Mouse (Mus musculus): Measurements from ENCODE around the gene Elf1.
"Not testable (repeated sequence)": the region's sequence is repeated elsewhere in the genome, so short reads cannot be mapped to it uniquely, and the experiment has no call there.

Gene Elf1

GRCm38 (mm10) chr14:79480624-79481338, at the start of gene Elf1:
TSS of gene Elf1 (plus strand) at chr14:79481194.
- DNase-seq = peak; percentile 99

DNA sequence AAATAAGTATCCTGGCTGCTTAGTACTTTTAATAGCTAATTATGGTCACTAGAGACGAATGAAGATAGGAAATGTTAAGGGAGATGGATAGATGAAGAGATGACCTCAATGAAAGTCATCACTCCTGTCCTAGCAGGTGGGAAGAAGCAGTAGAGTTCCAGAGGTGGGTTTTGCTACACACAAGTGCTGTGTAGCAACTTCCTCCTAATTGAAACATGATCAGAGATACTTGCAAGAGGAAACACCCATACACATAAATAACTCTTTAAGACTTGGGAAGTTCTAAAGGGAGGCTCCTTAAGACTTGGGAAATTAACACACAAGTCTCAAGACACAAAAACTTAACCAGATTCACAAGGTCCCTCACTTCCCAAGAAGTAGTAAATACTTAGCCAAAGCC, 46.9 kb upstream of the Elf1 start:
- no peak for DNase-seq

DNA sequence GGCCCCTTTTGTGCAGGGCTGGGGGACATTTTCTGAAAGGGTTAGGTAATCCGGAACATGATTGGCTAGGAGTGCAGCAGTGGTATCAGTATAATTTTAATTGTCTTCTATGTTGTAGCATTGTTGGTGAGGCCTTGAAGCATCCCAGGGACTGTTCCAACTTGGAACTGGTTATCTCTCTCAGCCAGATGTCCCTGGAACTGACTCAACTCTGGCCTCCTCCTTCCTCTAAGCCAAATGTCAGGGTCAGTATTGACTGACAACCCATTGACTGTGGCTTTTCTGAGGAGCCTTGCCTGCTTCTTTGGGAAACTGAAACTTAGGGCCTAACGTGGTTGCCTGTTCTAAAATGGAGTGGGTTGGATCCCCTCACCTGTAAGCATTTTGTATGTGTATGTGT, 40.3 kb upstream of the Elf1 start:
- DNase-seq = no peak

- DNase-seq = no peak
These were observed 39.6 kb upstream of the Elf1 start for GRCm38 (mm10) chr14:79441441-79441840.

DNA sequence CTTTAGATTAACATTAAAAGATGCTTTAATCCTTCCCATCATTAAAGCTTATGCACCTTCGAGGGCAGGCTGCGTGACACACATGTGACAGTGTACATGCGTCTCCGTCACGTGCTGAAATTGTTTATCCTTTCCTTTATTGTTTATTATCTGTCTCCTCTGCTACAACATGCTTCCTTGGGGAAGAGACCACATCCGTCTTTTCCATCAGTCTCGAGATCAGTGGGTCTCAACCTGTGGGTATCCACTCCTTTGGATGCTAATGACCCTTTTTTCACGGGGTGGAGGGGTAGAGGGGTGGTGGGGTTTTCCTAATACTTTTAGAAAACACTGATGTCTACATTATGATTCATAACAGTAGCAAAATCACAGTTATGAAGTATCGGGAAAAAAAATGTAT, 36.4 kb upstream of the Elf1 start:
- no peak for DNase-seq

GRCm38 (mm10) chr14:79445055-79445620, 35.9 kb upstream of the Elf1 start:
- DNase-seq = no peak

- peak; percentile 82 for DNase-seq
These were observed 29.1 kb upstream of the Elf1 start, which contains the start of gene Kbtbd6 for GRCm38 (mm10) chr14:79451681-79452590. TSS of gene Kbtbd6 (plus strand) at chr14:79451835.

GRCm38 (mm10) chr14:79452591-79452934, 28.4 kb upstream of the Elf1 start:
- DNase-seq = not testable (repeated sequence)

- DNase-seq = no peak
These were observed 20.6 kb upstream of the Elf1 start for GRCm38 (mm10) chr14:79460401-79460800.

DNA sequence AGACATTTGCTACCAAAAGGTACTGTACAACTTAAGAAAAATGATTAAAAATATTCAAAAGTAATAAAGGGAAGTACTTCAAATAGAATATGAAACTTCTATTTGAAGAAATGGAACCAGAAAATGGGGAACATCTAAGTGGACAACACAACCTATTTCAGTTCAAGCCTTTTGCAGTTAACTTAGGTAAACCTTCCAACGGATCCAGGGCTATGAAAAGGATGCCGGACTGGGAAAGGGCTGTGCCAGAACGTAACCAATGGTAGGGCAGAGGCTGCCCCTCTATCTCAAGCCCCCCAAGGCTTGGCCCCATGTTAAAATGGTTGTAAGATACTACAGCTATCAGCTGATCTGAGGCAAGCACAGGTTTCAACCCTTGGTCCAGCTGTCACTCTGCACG, 20.0 kb upstream of the Elf1 start:
- DNase-seq = no peak

DNA sequence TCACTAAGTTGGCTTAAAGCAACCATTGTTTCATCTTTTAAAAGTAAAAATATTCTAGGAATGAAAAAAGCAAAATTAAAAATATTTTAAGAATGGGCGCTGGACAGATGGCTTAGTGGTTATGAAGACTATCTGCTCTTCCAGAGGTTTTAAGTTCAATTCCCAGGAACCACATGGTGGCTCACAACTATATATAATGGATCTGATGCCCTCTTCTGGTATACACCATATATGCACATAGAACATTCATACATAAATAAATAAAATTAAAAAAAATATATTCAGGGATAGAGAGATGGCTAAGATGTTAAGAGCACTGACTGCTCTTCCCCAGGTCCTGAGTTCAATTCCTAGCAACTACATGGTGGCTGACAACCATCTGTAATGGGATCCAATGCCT, 15.4 kb upstream of the Elf1 start:
- no peak for DNase-seq

DNA sequence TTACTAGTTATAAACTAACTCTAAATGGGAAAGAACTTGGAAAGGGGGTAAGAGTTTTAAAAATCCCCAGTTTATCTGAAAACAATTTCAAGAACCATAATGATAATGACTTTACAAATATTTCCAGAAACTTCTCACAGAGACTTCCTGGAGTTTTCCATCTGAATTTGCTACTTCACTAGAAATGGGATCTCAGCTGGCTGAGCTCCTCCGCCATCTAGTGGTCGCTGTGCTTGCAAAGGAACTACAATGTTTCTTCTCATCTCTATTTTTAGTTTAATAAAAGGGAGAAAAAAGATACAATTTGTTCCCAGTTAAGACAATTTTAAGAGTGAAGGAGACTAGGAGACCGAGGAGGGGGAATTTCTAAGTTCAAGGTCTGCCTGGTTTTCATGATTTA, 13.4 kb upstream of the Elf1 start:
- peak; percentile 65 for DNase-seq

DNA sequence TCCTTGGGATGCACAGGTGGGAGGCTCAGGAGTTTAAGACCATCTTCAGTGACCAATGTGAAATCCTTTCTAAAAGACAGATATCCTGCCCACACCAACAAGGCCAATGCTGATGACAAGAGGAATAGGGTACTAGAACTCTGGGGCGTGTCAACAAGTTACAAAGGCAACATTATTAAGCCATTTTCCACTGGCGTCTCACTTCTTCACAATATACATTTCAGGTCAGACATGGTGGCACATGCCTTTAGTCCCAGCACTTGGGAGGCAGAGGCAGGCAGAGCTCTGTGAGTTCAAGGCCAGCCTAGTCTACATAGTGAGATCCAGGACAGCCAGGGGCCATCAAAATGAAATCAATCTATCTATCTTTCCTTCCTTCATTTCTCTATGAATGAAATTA, 7.6 kb upstream of the Elf1 start:
- no peak for DNase-seq

- DNase-seq = peak; percentile 92
These were observed 551 bp downstream of the Elf1 start, which contains the start of gene Wbp4 for GRCm38 (mm10) chr14:79481339-79482151. TSS of gene Wbp4 (minus strand) at chr14:79481520.

DNA sequence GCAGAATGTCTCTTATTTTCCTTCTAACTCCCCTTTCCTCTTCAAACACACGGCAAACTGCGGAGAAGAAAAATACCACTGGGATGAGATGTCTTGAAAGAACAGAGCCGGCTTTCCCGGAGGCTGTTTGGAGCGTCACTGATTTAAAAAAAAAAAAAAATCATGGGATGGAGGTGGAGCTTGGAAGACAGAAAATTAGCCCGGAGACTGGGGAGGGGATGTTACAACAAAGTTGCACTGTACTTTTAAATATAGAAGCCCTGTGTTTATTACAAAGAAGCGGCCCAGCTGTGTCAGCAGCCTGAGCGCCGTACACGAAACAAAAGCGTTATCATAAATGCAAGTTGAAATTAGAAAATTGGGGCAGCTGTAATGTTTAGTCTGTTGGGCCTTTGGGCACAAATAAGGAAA, 1.3 kb downstream of the Elf1 start:
- DNase-seq = peak; percentile 49

- peak; percentile 35 for DNase-seq
These were observed 1.9 kb downstream of the Elf1 start for GRCm38 (mm10) chr14:79482747-79483355.

DNA sequence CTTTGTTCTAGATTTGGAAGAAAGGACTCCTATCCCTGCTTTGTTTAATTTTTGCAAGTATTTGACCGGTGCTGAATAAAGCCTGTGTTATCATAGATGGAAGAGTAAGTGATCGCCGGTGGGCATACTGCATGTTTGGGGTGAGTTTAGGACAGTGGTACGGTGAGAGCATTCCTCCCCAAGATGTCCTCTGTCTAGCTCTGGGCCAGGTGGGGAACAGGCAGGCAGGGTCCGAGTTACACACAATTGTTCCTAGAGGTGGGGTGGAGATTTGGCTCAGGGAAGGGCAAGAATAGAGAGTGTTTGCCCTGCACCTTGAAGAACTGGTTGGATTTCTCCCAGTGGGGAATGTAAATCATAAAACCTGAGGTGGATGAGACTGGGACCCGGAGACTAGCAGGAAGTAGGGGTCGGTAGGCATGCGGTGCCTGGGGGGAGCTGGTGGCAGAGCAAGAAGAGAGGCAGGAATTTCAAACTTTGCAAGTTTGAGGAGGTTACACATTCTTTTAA, 2.7 kb downstream of the Elf1 start:
- no peak for DNase-seq

- no peak for DNase-seq
These were observed 5.6 kb downstream of the Elf1 start for GRCm38 (mm10) chr14:79486617-79486992.

GRCm38 (mm10) chr14:79486993-79487731, 6.2 kb downstream of the Elf1 start:
- peak; percentile 70 for DNase-seq

- DNase-seq = no peak
These were observed 7.5 kb downstream of the Elf1 start for GRCm38 (mm10) chr14:79488531-79488930.

- DNase-seq = no peak
These were observed 8.2 kb downstream of the Elf1 start for GRCm38 (mm10) chr14:79489150-79489549.

Data from kidney, adult 18-20 months (tissue).